Mouse (Mus musculus) ES-Bruce4 (cell line): ENCODE measurements around the gene Plekha6. TPM values are rescaled to one million over a fixed set of nuclear protein-coding genes. Genes with fewer than 3 reads are reported as not detected.

Experiments used
- H3K27ac ChIP-seq: 2 replicates; pipeline ENCODE4 v1.5.1; 2012; ENCODE audit warnings: low read length, inconsistent platforms; ENCODE audit not compliant: insufficient read depth
- H3K27me3 ChIP-seq: 2 replicates; pipeline ENCODE4 v1.6.1; 2012; ENCODE audit warnings: mild to moderate bottlenecking, low read length, inconsistent platforms; ENCODE audit not compliant: control insufficient read depth, poor library complexity, insufficient read depth, severe bottlenecking
- H3K36me3 ChIP-seq: 2 replicates; pipeline ENCODE4 v1.6.1; 2012; ENCODE audit warnings: inconsistent platforms, mild to moderate bottlenecking, low read length, moderate library complexity; ENCODE audit not compliant: control insufficient read depth, poor library complexity, insufficient read depth, severe bottlenecking
- H3K4me1 ChIP-seq: one replicate; pipeline ENCODE4 v1.8.1; 2011; ENCODE audit warnings: low read length; ENCODE audit not compliant: control insufficient read depth, insufficient read depth
- H3K4me3 ChIP-seq: 2 replicates; pipeline ENCODE4 v1.5.1; 2011; ENCODE audit warnings: low read depth, mild to moderate bottlenecking, low read length
- H3K9ac ChIP-seq: 2 replicates; pipeline ENCODE4 v1.6.1; 2012; ENCODE audit warnings: low read depth, mild to moderate bottlenecking, inconsistent platforms; ENCODE audit not compliant: poor library complexity, severe bottlenecking
- H3K9me3 ChIP-seq: replicated peaks from 2 replicates; pipeline ENCODE4 v1.6.1; 2012; ENCODE audit warnings: mild to moderate bottlenecking, low read length, inconsistent platforms; ENCODE audit not compliant: control insufficient read depth, poor library complexity, insufficient read depth, severe bottlenecking
- CTCF ChIP-seq: IDR thresholded peaks from one replicate; pipeline ENCODE4 v1.8.1; 2011; ENCODE audit warnings: low read depth, low read length
- EP300 ChIP-seq: IDR thresholded peaks from 2 replicates; pipeline ENCODE4 v1.6.1; 2011; ENCODE audit warnings: low read depth, low read length; ENCODE audit not compliant: insufficient read depth
- POLR2A ChIP-seq: IDR thresholded peaks from one replicate; pipeline ENCODE4 v1.8.1; 2011; ENCODE audit warnings: low read length; ENCODE audit not compliant: insufficient read depth
- polyA plus RNA-seq: library from polyadenylated mRNA; stranded (reverse); fragments of >200 nt; gene quantifications from 2 replicates; pipeline ENCODE4 v1.2.4, GENCODE M21; 2011; ENCODE audit warnings: low read depth; ENCODE audit not compliant: missing spikeins, insufficient read depth, insufficient read length

Gene Plekha6
- polyA plus RNA-seq, 1 experiment, result 1.3 TPM

GRCm38 (mm10) chr1:133177480-133178172 is 13.6 kb downstream of the Plekha6 start:
- Histone ChIP-seq H3K4me3 (no peak overlapping the region), H3K4me1 (peaks cover 2% of the 10 kb centered on the region), H3K9ac (no peak overlapping the region), H3K27me3 (no peaks in the 10 kb centered on the region), H3K9me3 (no peaks in the 10 kb centered on the region), H3K27ac (no peak overlapping the region), H3K36me3 (no peaks in the 10 kb centered on the region)
- peak; percentile 64; the same call in 1 of the 2 replicates for TF ChIP-seq EP300
- peak; percentile 100 for TF ChIP-seq CTCF
- no peak for TF ChIP-seq POLR2A

GRCm38 (mm10) chr1:133178732-133179440 is 14.9 kb downstream of the Plekha6 start:
- H3K4me3 ChIP-seq, result no peak overlapping the region
- no peak overlapping the region for H3K9ac ChIP-seq
- no peak overlapping the region for H3K27ac ChIP-seq
- H3K36me3 ChIP-seq, result no peaks in the 10 kb centered on the region
- no peaks in the 10 kb centered on the region for H3K27me3 ChIP-seq
- TF ChIP-seq CTCF (no peak), EP300 (no peak), POLR2A (no peak)
- H3K9me3 ChIP-seq, result no peaks in the 10 kb centered on the region
- peaks cover 2% of the 10 kb centered on the region for H3K4me1 ChIP-seq

GRCm38 (mm10) chr1:133181072-133182015 is 17.3 kb downstream of the Plekha6 start:
- Histone ChIP-seq H3K36me3 (no peaks in the 10 kb centered on the region), H3K9ac (no peak overlapping the region), H3K27ac (no peak overlapping the region), H3K9me3 (no peaks in the 10 kb centered on the region), H3K4me3 (peak overlapping the region; percentile 17), H3K4me1 (peaks cover 2% of the 10 kb centered on the region), H3K27me3 (no peaks in the 10 kb centered on the region)
- TF ChIP-seq EP300 (no peak), CTCF (peak; percentile 86)

GRCm38 (mm10) chr1:133182016-133182705 is 18.2 kb downstream of the Plekha6 start:
- Histone ChIP-seq H3K4me3 (peak overlapping the region; percentile 56), H3K27me3 (no peaks in the 10 kb centered on the region), H3K9ac (peak overlapping the region; percentile 50; the same call in 1 of the 2 replicates), H3K9me3 (no peaks in the 10 kb centered on the region), H3K4me1 (peaks cover 2% of the 10 kb centered on the region), H3K27ac (no peak overlapping the region), H3K36me3 (no peaks in the 10 kb centered on the region)
- no peak for TF ChIP-seq POLR2A
- TF ChIP-seq EP300, result 0 out of 2 replicates have a peak, but pooled peaks have one; percentile 15
- no peak for TF ChIP-seq CTCF

GRCm38 (mm10) chr1:133182706-133183095 is 18.7 kb downstream of the Plekha6 start:
- TF ChIP-seq POLR2A, result no peak
- TF ChIP-seq EP300, result no peak
- no peak for TF ChIP-seq CTCF
- Histone ChIP-seq H3K4me1 (peaks cover 1% of the 10 kb centered on the region), H3K27ac (no peak overlapping the region)

More at GRCm38 (mm10) chr1:133182706-133183095, 18.7 kb downstream of the Plekha6 start:
- Histone ChIP-seq H3K9me3 (no peaks in the 10 kb centered on the region), H3K9ac (peak overlapping the region; percentile 50; the same call in 1 of the 2 replicates), H3K36me3 (no peaks in the 10 kb centered on the region), H3K4me3 (peak overlapping the region; percentile 56), H3K27me3 (no peaks in the 10 kb centered on the region)
